Mouse (Mus musculus): ENCODE measurements around the gene Tnfrsf21. TPM values are rescaled to one million over a fixed set of nuclear protein-coding genes. Genes with fewer than 3 reads are reported as not detected.

Tnfrsf21 gene
- 26.6 TPM for polyA plus RNA-seq (2015; fragmentation: Illumina TruSeq; extraction: RNeasy Lipid Tissue Mini Kit (QIAGEN cat#74804); ENCODE audit: insufficient read depth, low replicate concordance)

GRCm38 (mm10) chr17:43016371-43017331, at the start of gene Tnfrsf21:
Gene Tnfrsf21 (plus strand): TSS chr17:43016555.

Other genes with a start within 250 kb of the Tnfrsf21 start
- gene Cd2ap, start 139.9 kb upstream of the Tnfrsf21 start, polyA plus RNA-seq (2015; fragmentation: Illumina TruSeq; extraction: RNeasy Lipid Tissue Mini Kit (QIAGEN cat#74804); ENCODE audit: insufficient read depth, low replicate concordance), result 67.6 TPM

Measured in spleen, adult 10 weeks (tissue).